Mouse (Mus musculus) CD4-positive, CD25-positive, alpha-beta regulatory T cell, adult 4 months (primary cell): ENCODE measurements around the gene Mmp24. TPM values are rescaled to one million over a fixed set of nuclear protein-coding genes. Genes with fewer than 3 reads are reported as not detected.

Experiments used
- ATAC-seq: one replicate; pipeline ENCODE4 v1.8.0; 2017
- polyA plus RNA-seq, 2 experiments: library from polyadenylated mRNA; unstranded; fragments of 100-300 nt; shearing (Covaris generic); gene quantifications; one replicate each; pipeline ENCODE4 v1.2.1; 2017

Mmp24 gene
- polyA plus RNA-seq, 2 experiments from 2014 or later, result not detected

DNA sequence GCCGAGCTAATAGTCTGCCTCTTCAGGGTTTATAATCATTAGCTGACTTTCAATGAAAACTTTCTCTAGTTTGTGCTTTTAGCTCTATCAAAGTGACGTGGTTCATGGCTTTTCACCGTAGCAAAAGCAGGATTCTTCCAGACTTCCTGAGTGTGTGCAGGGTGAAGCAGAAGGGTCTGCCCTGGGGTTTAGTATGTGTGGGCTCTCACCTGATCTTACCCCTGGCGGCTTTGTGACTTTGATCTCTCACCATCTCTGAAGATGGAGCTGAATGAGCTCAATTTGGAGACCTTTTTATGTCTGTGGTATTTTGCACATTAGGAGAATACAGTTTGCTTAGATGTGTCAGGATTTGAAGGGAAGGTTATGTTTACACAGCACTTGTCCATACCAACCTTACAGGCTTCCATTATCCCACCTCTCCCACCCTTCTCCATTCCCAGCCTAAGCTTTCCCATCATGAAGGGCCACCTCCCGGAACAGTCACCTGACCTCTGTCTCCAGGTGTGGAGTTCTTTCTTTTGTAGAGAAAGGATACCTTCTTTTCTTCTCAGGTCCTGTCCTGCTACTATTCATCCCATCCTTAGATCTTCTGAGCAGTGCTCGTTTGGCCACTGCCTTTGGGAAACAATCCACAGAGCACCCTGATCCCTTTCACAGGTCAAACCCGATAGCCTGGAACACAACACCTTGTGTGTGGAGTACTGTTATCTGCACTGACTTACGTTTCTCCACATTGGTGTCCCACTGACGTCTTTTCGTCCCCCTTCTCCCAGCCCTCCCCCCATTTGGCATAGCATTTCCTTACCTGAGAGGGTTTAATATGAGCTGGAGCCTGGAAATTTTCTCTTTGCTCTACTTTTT lies 1.9 kb downstream of the Mmp24 start:
- no peak for ATAC-seq

DNA sequence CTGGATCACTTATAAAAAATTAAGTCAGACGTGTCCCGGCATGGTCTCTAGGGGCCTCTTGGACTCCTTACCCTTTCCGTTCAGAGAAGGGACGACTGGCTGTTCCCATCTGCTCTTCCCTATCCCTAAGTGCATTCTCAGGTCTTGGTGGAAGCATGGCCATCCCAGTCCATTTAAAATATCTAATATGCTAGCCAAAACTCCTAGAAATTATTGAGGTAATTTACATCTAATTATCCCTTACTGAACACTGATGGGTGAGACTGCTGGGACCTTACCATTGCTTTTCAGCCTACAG lies 2.5 kb downstream of the Mmp24 start:
- no peak for ATAC-seq

- ATAC-seq, result no peak
These were observed 2.9 kb downstream of the Mmp24 start for GRCm38 (mm10) chr2:155778004-155778403.

DNA sequence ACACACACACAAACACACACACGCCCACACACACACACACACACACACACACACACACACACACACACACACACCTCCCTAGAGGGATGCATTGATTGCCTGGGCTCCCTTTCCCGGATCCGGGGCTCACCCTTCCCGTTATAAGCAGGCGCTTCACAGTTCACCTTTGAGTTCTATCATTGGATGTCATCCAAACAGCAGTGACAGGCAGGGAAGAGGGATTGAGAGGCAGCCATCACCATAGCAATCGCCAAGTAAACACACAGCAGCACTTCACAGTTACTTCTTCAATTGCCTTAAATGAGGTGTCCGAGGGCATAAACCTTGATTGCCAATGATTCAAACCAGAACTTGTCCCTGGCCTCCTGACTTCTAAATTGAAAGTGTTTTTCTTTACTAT lies 3.9 kb downstream of the Mmp24 start:
- ATAC-seq, result no peak

DNA sequence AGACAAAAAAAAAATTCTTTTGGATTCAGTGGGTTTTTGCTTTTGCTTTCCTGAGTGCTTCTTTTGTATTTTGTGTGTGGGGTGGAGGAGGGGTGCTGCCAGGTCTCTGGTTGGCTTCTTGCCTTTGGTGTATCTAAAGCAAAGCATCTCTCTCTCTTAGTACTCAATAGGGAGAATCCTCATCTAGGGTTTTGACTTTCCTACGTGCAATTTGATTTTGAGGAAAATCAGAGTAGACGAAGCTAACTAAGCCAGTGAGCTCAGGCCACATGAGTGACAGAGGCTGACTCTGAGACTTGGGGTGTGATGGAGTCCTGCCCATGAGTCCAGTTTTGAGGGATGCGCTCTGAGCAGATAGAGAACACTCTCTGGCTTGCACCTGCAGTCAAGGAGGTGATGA lies 4.4 kb downstream of the Mmp24 start:
- no peak for ATAC-seq

GRCm38 (mm10) chr2:155784534-155784933 lies 9.4 kb downstream of the Mmp24 start:
- no peak for ATAC-seq

GRCm38 (mm10) chr2:155786905-155787304 lies 11.8 kb downstream of the Mmp24 start:
- no peak for ATAC-seq

DNA sequence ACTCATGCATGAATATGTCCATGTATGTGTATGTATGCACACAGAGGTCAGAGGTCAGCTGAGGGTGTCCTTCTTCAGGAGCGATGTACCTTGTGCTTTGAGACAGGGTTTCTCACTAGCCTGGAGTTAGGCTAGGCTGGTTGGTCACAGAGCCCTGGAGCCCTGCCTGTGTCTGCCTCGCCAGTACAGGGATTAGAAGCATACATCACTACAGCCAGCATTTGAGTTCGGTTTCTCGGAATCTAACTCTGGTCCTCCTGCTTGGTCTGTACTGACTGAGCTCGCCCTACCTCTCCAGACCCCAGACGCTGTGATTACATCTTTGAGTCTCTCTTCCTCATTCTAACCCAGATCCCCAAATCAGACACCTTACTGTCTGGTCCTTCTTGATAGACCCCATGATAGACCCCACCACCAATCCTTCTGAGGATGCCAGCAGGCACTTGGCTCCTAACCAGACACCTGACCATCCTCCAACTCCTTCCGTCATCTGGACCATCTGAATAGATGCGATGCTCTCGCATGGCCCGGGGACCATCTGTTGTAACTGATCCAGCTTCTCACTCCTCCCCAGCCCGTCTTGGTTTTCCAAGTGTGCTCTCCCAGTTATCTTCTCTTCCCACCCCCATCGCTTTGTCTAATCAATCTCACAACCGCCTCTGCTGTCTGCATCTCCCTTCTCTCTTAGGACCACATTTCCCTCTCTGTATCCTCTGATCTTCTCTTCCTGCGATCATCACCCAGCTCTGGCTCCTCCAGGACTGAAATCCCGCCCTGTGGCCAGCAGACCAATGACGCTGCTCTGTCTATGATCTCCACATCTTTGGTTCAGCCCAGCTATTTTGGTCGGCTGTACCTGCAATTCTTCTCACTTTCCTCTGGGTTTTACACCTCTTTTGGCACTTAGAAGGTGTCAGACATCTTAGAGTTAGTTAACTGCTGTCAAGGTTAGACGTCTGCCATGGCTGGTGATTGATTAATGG lies 13.1 kb downstream of the Mmp24 start:
- no peak for ATAC-seq

- ATAC-seq, result no peak
These were observed 17.8 kb downstream of the Mmp24 start for GRCm38 (mm10) chr2:155792899-155793298.

DNA sequence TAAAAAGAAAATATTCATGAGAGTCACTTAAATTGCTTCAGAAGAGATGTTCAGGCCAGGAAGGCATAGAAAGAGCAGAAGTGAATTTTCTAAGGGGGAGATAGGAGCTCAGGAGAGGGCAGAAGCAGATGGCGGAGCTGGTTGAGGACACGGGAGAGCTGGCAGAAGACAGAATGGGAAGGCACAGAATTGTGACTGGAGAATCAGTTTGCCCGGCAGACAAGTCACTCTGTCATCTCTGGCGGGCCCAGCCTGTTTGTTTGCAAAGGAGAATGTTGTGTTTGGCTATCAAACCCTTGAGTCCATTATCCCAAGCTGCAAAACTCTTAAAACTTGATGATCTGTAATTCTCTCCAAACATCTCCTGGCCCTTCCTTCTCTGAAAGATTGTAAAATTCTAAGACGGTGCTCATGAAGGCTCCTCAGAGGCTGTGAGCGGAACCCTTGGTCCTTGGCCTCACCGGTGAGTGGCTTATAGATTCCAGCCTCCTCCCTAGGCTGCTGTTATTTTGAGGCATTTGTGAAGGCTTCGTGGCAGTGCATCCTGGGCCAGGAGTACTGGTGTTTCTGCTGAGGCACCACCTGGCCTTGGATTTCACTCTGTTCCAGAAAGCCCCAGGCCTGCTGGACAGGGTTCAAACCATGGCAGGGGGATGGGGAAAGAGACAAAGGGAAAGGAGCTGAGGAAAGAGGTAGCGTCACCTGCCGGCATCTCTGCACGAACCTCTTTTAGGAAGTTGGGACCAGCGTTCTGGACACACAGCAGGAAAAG lies 19.7 kb downstream of the Mmp24 start:
- ATAC-seq, result no peak

DNA sequence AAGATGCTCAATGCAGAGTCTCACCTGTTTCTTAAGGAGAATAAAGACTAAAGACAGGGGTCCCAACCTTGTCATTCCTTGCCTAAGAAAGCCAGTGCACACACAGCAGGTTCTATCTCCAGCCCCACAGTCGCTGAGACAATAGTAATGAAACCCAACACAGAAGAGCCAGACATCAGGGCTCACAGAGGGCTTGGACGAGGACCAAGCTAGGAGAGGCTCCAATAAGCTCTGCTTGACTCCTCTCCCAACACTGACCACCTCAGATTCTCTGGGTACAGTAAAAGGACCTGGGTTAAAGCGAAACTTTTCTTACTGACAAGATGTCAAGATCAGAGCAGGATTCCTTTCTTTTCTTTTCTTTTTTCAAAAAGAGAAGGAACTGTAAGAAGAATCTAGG lies 23.5 kb downstream of the Mmp24 start:
- no peak for ATAC-seq

DNA sequence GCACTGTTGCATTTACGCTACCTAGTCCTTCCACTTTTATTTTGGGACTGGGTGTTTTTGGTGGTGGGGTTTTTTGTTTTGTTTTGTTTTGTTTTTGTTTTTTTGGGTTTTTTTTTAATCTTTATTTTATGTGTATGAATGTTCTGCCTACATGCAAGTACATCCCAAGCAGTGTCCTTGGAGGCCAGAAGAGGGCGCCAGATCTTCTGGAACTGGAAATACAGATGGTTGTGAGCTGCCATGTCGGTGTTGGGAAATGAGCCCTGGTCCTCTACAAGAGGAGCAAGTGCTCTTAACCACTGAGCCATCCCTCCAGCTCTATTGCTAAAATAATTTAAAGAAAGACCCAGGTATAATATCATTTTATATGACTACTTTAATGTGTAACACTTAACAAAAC lies 27.6 kb downstream of the Mmp24 start:
- ATAC-seq, result no peak

DNA sequence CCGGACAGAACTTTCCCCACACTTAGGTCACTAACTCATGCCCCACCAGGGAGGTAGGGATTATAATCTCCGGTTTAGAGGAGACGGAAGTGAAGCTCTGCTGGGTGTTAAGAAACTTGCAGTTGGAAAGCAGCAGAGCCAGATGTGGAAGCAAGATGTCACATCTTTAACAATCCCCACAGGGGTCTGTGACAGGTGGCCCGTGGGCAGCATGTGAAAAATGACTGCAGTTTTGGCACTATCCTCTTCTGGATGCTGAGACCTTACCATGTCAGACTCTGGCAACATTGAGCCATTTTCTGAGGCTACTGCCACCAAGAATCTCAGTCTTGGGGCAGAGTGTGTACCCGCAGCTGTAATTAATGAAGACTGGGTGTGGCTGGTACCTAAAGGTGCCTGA lies 28.9 kb downstream of the Mmp24 start:
- no peak for ATAC-seq

DNA sequence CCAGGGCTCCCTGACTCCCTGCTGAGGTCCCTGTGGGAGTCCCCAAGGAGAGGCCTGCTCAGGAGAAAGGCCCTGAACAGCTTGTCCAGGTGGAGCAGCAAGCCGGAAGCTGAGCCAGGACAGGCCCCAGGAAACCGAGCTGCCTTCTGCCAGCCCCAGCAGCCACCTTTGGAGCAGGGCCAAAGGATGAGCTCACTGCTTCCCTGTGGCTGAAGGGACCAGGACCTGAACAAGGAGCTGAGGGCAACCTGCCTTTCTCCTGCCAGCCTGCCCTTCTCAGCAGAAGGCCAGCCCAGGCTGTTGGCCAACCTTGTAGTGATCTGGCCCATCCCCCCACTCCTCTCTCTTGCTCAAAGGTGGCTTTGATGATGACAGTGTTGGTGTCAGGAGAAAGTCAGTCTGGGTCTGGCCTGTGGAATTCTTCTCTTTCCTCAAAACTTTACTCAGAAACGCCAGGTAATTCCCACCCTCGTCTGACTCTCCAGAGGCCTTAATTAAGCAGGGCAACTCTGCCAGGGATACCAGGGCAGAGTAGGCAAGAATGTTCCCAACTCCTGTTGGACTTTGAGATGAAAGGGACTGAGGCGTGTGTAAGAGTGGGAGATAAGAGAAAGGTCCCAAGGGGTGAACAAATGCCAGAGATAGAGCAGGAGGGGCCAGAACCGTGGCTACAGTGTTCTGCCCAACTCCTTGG lies 30.2 kb downstream of the Mmp24 start:
- no peak for ATAC-seq

- ATAC-seq, result no peak
These were observed 30.7 kb downstream of the Mmp24 start for GRCm38 (mm10) chr2:155805925-155806255.

DNA sequence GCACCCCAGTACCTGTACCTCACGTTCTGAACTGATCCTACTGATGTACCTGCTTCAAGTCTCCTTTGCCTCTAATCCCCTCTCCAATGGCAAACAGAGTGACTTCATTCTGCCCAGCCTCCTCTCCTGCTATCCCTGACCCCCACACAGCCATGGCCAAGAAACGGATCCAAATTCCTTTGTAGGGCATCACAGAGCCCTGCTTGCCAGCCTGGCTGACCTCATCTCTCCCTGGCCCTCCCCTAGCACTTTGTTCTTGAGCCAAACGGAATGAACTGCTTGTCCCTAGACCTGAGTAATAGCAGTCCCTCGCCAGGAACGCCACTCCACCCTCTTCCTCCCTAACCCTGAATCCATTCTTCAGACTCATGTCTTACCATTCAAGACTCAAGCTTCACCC lies 31.4 kb downstream of the Mmp24 start:
- ATAC-seq, result no peak

- ATAC-seq, result no peak
These were observed 32.3 kb downstream of the Mmp24 start for GRCm38 (mm10) chr2:155807408-155807807.

DNA sequence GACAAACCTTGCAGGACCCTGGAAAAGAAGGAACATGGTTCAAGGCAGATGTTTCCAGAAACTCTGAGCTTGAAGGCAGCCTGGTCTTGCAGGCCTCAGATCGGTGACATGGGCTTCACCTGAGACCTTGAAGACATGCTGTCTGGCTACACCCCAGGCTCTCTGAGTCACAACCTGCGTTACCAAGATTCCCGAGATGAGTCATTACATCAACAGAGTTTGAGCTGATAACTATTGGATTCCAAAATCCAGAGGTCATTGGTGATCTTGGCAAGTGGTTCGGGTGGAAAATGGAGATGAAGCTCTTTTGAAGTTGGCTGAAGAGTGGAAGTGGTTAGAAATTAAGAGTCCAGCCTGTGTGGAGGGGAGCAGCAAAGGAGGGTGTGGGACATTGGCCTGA lies 34.5 kb downstream of the Mmp24 start:
- no peak for ATAC-seq

- ATAC-seq, result peak; percentile 82
These were observed 36.8 kb downstream of the Mmp24 start for GRCm38 (mm10) chr2:155811821-155812396.

DNA sequence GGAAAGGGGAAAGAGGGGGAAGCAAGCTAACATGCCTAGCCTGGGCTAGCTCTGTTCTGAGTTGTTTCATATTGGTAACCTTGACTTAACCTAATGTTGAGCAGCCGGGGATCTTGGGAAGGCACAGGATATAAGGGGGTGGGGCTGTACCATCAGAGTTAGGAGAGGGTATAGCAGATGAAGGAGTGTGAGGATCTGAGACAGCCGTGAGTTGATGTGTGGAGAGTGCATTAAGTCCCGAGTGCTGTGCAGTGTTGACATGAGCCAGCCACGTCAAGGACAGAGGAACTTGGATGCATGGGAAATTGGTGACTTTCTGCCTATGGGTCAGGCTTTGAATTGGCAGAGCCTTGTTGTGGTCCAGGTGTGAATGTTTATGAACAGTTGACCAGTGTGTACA lies 37.5 kb downstream of the Mmp24 start:
- peak; percentile 19 for ATAC-seq

DNA sequence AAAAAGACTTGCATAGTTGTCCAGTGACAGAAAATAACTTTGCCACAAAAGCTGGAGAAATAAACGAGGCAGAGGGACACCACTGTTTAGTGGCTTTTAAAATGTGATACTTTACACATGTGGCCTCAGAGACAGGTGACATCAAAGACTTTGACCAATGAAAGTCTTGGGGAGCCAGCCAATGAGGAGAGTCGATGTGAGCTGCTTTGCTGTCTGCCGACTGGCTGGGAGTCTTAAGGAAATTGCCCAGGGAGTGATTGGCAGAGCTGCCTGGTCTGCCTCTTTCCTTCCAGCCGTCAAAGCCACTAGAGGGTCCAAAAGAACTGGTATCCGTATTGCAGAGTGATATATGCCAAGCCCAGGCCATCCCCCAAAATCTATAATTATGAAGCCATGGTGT lies 39.7 kb downstream of the Mmp24 start:
- ATAC-seq, result no peak

- ATAC-seq, result no peak
These were observed 41.0 kb downstream of the Mmp24 start for GRCm38 (mm10) chr2:155816179-155816578.
